Mouse (Mus musculus) liver, embryonic 13.5 days (tissue): ENCODE measurements around the gene Spcs3. TPM values are rescaled to one million over a fixed set of nuclear protein-coding genes. Genes with fewer than 3 reads are reported as not detected.
A peak's percentile ranks its signal among the peaks of the same experiment; 100 is the strongest.

Experiments used
- ATAC-seq: fragments of 200-750 bp; cut with Nextera tagmentation; 2 replicates; pipeline ENCODE4 v1.8.0; 2017; ENCODE audit warnings: low read depth, mild to moderate bottlenecking, moderate number of reproducible peaks, moderate library complexity
- DNase-seq: peaks from one replicate; pipeline ENCODE4 v3.0.0; 2022
- H3K27ac ChIP-seq: fragments of 300-500 bp; sonication (generic); 2 replicates; pipeline ENCODE4 v1.5.1; 2015; ENCODE audit warnings: moderate library complexity, mild to moderate bottlenecking, inconsistent platforms
- H3K27me3 ChIP-seq: fragments of 300-500 bp; sonication (generic); 2 replicates; pipeline ENCODE4 v1.6.1; 2015; ENCODE audit warnings: mild to moderate bottlenecking, inconsistent platforms
- H3K36me3 ChIP-seq: fragments of 300-500 bp; sonication (generic); 2 replicates; pipeline ENCODE4 v1.6.1; 2015; ENCODE audit warnings: mild to moderate bottlenecking, inconsistent platforms
- H3K4me1 ChIP-seq: fragments of 300-500 bp; sonication (generic); replicated peaks from 2 replicates; pipeline ENCODE4 v1.6.1; 2015; ENCODE audit warnings: inconsistent platforms
- H3K4me2 ChIP-seq: fragments of 300-500 bp; sonication (generic); 2 replicates; pipeline ENCODE4 v1.6.1; 2015; ENCODE audit warnings: inconsistent platforms, mild to moderate bottlenecking, moderate library complexity
- H3K4me3 ChIP-seq: fragments of 300-500 bp; sonication (generic); replicated peaks from 2 replicates; pipeline ENCODE4 v1.5.1; 2015; ENCODE audit warnings: mild to moderate bottlenecking, inconsistent platforms
- H3K9ac ChIP-seq: fragments of 300-500 bp; sonication (generic); 2 replicates; pipeline ENCODE4 v1.6.1; 2015; ENCODE audit warnings: mild to moderate bottlenecking, inconsistent platforms
- H3K9me3 ChIP-seq: fragments of 300-500 bp; sonication (generic); replicated peaks from 2 replicates; pipeline ENCODE4 v1.6.1; 2016; ENCODE audit warnings: inconsistent platforms
- WGBS: fragments of 180-500 bp; shearing (Covaris S2); methylation state at CpG from one replicate; pipeline ENCODE4 v1.1.7; 2015; ENCODE audit not compliant: insufficient replicate concordance; 5-methylcytosine and 5-hydroxymethylcytosine counted together
- polyA plus RNA-seq: library from polyadenylated mRNA; unstranded; fragments of >200 nt; fragmentation: Nextera tagmentation; extraction: Ambion mirVana; gene quantifications from 2 replicates; pipeline ENCODE4 v1.2.1, GENCODE M21; 2015

Spcs3 gene
- polyA plus RNA-seq, 1 experiment from 2014 or later: 71.9 TPM

DNA sequence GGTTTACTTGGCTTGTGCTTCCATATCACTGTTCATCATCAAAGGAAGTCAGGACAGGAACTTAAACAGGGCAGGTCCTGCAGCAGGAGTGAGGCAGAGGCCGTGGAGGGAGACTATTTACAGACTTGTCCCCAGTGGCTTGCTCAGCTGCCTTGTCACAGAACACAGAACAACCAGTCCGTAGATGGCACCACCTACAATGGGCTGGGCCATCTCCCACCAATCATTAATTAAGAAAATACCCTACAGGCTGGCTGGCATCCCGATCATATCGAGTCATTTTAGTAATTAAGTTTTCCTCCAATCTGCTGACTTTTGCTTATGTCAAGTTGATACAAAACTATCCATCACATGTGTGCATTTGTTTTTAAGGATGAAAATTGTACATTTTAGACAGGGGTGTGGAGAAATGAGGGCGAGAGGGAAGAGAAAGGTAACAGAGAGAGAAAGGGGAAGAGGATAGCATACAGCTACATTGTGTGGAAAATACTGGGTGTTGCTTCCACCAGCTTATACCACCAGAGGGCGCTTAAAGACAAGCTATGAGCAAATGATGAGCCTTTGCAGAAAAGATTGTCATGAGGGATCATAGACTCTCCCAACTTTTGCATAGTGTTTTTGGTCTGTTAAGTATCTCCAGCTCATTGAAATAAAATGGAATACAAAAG is 22.2 kb downstream of the Spcs3 start:
- Histone ChIP-seq H3K4me1 (peaks cover 38% of the 10 kb centered on the region), H3K27ac (no peak overlapping the region), H3K9ac (no peak overlapping the region), H3K9me3 (no peaks in the 10 kb centered on the region), H3K4me2 (no peak overlapping the region), H3K36me3 (no peaks in the 10 kb centered on the region), H3K4me3 (no peak overlapping the region), H3K27me3 (no peaks in the 10 kb centered on the region)
- DNase-seq: peak; percentile 41
- ATAC-seq: peak; percentile 27; the same call in 1 of the 2 replicates
- WGBS: 20% methylated on average over 6 of the region's 6 CpGs

DNA sequence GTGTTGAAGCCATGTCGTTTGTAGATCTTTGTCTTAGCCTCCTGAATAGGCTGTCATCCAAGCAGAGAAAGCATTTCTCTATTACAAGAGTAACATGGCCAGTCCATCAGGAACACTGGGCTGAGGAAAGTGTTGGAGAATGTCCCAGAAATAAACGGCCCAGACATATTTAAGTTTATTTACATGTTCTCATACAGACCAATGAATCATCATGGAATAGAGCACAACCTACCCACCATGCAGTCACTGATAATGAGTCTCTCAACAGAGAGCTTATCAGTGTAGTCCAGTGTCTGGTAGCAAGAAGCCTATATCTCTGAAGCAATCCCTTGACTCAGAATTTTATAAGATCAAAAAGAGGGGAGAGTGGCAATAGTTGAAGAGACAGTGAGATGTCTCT is 24.7 kb downstream of the Spcs3 start:
- no peak overlapping the region for H3K4me3 ChIP-seq
- DNase-seq: no peak
- no peaks in the 10 kb centered on the region for H3K9me3 ChIP-seq
- H3K4me1 ChIP-seq: peaks cover 20% of the 10 kb centered on the region
- H3K27ac ChIP-seq: no peak overlapping the region
- H3K36me3 ChIP-seq: no peaks in the 10 kb centered on the region
- no peaks in the 10 kb centered on the region for H3K27me3 ChIP-seq
- H3K9ac ChIP-seq: no peak overlapping the region
- peak; percentile 57 for ATAC-seq
- 31% methylated on average over 2 of the region's 2 CpGs for WGBS
- no peak overlapping the region for H3K4me2 ChIP-seq

DNA sequence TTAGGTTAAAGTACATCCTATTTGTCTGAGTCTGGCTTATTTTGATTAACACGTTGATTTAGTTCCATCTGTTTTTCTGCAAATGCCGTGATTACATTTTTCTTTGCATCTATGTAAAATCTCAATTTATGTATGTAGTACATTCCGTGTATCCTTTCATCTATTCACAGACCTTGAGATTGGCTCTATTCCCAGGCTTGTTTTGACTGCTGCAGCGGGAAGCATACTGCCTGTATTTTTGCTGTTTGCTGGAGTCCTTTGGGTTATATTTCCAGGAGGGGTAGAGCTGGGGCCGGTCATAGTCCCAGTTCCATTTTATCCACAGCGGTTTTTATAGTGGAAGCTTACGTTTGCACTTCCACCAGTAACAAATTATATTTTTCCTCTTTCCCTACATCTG is 26.7 kb downstream of the Spcs3 start:
- Histone ChIP-seq H3K4me1 (peaks cover 10% of the 10 kb centered on the region), H3K9me3 (no peaks in the 10 kb centered on the region), H3K4me2 (no peak overlapping the region), H3K27ac (no peak overlapping the region), H3K4me3 (no peak overlapping the region), H3K9ac (no peak overlapping the region), H3K27me3 (no peaks in the 10 kb centered on the region), H3K36me3 (no peaks in the 10 kb centered on the region)
- ATAC-seq: no peak
- WGBS: 63% methylated on average over 7 of the region's 7 CpGs
- no peak for DNase-seq

DNA sequence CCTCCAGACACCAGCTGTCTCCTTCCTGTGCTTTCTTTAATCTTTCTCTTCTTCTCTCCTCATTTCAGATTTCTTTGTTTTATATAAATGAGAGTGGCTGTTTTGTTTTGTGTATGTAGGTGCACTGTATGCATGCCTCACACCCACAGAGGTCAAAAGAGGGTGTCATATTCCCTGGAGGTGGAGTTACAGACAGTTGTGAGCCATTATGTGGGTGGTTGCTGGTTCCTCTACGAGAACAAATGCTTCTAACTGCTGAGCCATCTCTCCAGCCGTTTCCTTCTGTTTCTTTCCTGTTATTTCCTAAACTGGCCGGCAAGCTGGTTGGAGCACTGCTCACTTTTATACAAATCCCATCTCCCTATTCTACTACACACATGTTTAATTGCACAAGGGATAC is 35.9 kb downstream of the Spcs3 start:
- 47% methylated on average over 3 of the region's 3 CpGs for WGBS
- DNase-seq (no peak), ATAC-seq (no peak)
- H3K27ac ChIP-seq: no peak overlapping the region
- H3K9me3 ChIP-seq: no peaks in the 10 kb centered on the region
- no peak overlapping the region for H3K4me3 ChIP-seq
- H3K9ac ChIP-seq: no peak overlapping the region
- no peaks in the 10 kb centered on the region for H3K27me3 ChIP-seq
- H3K4me2 ChIP-seq: no peak overlapping the region
- H3K4me1 ChIP-seq: no peaks in the 10 kb centered on the region
- no peaks in the 10 kb centered on the region for H3K36me3 ChIP-seq

DNA sequence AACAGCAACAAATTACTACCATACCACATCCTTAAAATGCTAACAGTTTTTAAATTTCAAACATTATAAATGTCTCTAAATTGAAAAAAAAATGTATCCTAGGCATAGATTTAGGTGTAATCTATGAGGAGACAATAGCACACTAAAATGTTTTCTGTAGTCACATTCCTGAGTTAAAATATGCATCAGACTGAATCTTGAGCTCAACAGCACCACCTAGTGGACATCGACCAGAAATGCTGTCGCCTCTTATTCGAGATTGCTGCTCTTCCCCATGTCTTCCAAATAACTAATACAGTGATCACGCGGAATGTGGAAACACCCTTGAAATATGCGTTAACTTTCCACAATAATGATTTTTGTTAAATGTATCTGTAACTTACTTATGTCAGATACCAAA is 36.7 kb downstream of the Spcs3 start:
- WGBS: 10% methylated on average over 6 of the region's 6 CpGs
- ATAC-seq (no peak), DNase-seq (no peak)
- no peak overlapping the region for H3K27ac ChIP-seq
- H3K9ac ChIP-seq: no peak overlapping the region
- no peaks in the 10 kb centered on the region for H3K36me3 ChIP-seq
- no peaks in the 10 kb centered on the region for H3K9me3 ChIP-seq
- no peaks in the 10 kb centered on the region for H3K4me1 ChIP-seq
- no peak overlapping the region for H3K4me2 ChIP-seq
- no peak overlapping the region for H3K4me3 ChIP-seq
- H3K27me3 ChIP-seq: no peaks in the 10 kb centered on the region

DNA sequence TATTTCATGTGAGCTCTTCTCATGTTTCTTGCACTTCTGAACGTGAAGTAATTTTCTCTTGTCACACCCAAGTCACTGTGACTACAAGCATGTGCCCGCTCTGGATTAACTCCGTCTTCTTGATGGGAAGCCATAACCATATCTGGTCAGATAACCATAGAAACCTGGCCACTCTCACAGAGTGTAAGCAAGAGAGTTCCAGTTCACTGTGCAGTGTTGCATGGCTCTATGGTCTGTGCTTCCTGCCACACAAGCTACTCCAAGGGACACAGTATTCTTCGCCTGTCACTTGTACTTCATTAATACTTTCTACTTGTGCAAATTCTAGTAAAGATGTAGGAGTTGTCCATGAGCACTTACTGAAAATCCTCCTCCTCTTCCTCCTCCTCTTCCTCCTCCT is 37.9 kb downstream of the Spcs3 start:
- H3K4me1 ChIP-seq: no peaks in the 10 kb centered on the region
- H3K27me3 ChIP-seq: no peaks in the 10 kb centered on the region
- no peak overlapping the region for H3K4me2 ChIP-seq
- 51% methylated on average over 4 of the region's 4 CpGs for WGBS
- ATAC-seq (no peak), DNase-seq (no peak)
- no peak overlapping the region for H3K27ac ChIP-seq
- no peak overlapping the region for H3K9ac ChIP-seq
- H3K36me3 ChIP-seq: no peaks in the 10 kb centered on the region
- no peaks in the 10 kb centered on the region for H3K9me3 ChIP-seq
- no peak overlapping the region for H3K4me3 ChIP-seq

DNA sequence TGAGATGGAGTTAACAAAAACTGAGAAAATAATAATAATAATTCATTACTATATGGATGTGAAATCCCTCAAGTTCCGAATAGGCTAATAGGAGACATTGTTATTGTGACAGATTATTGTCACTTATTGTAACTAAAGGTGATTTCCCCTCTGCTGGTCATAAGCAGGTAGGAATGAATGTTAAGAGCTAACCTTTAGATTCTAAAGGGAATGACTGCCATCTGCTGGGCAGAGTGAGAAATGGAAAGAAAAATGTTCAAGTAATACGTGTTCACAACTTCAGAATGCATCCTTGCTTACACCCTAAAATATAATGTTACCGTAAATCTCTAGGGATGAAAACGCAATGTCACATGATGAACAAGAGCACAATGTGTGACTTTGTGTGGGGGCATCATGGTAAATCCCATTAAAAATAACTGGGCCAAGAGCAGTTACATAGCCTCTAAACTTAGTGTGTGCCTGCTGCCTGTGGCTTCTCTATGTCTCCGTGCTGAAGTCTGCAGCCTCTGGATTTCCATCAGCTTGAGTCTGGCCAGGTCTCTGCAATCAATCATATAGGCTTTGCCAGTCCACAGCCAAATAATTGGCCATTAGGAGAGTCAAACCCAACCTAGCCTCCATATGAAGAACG is 38.6 kb downstream of the Spcs3 start:
- no peak for ATAC-seq
- 0 out of 2 replicates have a peak, but pooled peaks cover 3% of the 10 kb centered on the region for H3K4me1 ChIP-seq
- DNase-seq: no peak
- H3K4me2 ChIP-seq: no peak overlapping the region
- H3K27ac ChIP-seq: no peak overlapping the region
- 18% methylated on average over 6 of the region's 6 CpGs for WGBS
- H3K36me3 ChIP-seq: no peaks in the 10 kb centered on the region
- H3K9me3 ChIP-seq: no peaks in the 10 kb centered on the region
- no peaks in the 10 kb centered on the region for H3K27me3 ChIP-seq
- H3K4me3 ChIP-seq: no peak overlapping the region
- H3K9ac ChIP-seq: no peak overlapping the region

DNA sequence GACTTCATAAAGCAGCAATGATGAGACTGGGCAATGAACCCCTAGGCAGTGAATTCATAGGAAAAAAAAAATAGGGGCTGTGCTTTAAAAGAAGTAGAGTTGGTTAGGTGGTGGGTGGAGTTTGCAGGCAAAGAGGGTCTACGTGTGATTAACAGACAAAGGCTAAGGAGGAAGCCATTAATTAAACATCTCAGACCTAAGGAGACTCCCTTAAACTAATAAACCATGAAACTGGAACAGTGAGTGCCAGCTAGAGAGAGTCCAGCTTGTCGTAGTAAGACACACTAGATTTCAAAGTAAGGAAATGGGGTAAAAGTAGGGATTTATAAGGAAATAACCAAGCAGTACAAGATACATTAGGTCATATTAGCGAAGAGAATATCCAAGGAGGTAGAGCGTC is 41.4 kb downstream of the Spcs3 start:
- H3K27ac ChIP-seq: no peak overlapping the region
- WGBS: 72% methylated on average over 4 of the region's 4 CpGs
- H3K4me2 ChIP-seq: no peak overlapping the region
- H3K4me1 ChIP-seq: 0 out of 2 replicates have a peak, but pooled peaks cover 3% of the 10 kb centered on the region
- H3K9ac ChIP-seq: no peak overlapping the region
- H3K9me3 ChIP-seq: no peaks in the 10 kb centered on the region
- ATAC-seq: no peak
- no peak for DNase-seq
- no peak overlapping the region for H3K4me3 ChIP-seq
- no peaks in the 10 kb centered on the region for H3K27me3 ChIP-seq
- H3K36me3 ChIP-seq: no peaks in the 10 kb centered on the region

DNA sequence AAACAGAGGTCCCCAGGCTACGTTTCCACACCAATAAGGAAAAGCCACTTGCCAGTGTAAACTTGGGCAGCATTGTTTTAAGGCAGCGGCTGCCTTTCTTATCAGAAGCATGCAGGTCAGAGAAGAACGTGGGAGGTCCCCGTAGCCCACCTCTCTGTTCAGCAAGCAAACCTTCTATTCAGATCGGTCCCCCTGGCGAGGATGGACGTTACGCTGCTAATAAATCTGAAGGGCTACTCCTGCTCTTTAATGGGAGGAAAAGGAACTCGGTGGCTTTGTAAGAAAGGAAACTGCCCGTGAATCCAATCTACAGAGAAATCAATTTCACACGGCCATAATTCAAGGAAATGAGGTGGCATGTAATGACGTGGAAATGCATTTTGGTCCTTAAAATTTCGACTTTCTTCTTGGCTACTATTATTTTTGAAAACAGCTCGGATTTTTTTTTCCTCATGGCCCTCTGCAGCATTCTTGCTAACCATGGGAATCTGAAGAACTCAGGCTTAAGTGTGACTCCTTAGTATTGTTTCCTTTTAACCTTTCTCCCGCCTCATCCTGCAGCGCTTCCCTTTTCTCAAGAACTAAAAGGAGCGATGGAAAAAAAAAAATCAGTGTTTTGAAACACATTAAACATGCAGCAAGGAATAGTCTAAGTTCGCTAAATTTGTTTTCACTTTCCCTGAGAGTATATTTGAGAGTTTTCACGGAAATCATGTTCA is 43.1 kb downstream of the Spcs3 start:
- Histone ChIP-seq H3K4me2 (peak overlapping the region; percentile 24; the same call in 1 of the 2 replicates), H3K4me3 (0 out of 2 replicates have a peak overlapping the region, but pooled peaks have one; percentile 4), H3K9me3 (no peaks in the 10 kb centered on the region), H3K36me3 (no peaks in the 10 kb centered on the region), H3K9ac (no peak overlapping the region), H3K4me1 (0 out of 2 replicates have a peak, but pooled peaks cover 3% of the 10 kb centered on the region), H3K27ac (no peak overlapping the region), H3K27me3 (no peaks in the 10 kb centered on the region)
- ATAC-seq (no peak), DNase-seq (no peak)
- WGBS: 12% methylated on average over 19 of the region's 19 CpGs
